Mouse (Mus musculus) heart, postnatal 4 days (tissue): ENCODE data around the gene Slc5a10. TPM values are rescaled to one million over a fixed set of nuclear protein-coding genes. Genes with fewer than 3 reads are reported as not detected.
"Not testable (repeated sequence)": the region's sequence is repeated elsewhere in the genome, so short reads cannot be mapped to it uniquely, and the experiment has no call there.

Source experiments
- DNase-seq: peaks from one replicate; pipeline ENCODE4 v3.0.0; 2021
- total RNA-seq, 2 experiments: library from RNA; stranded (reverse); gene quantifications; 2 replicates each; pipeline ENCODE4 v1.2.3; 2021

Slc5a10 gene
- total RNA-seq, 2 experiments from 2014 or later = not detected

- peak; percentile 38 for DNase-seq
These were observed 72.5 kb downstream of the Slc5a10 start for GRCm38 (mm10) chr11:61647956-61648748.

DNA sequence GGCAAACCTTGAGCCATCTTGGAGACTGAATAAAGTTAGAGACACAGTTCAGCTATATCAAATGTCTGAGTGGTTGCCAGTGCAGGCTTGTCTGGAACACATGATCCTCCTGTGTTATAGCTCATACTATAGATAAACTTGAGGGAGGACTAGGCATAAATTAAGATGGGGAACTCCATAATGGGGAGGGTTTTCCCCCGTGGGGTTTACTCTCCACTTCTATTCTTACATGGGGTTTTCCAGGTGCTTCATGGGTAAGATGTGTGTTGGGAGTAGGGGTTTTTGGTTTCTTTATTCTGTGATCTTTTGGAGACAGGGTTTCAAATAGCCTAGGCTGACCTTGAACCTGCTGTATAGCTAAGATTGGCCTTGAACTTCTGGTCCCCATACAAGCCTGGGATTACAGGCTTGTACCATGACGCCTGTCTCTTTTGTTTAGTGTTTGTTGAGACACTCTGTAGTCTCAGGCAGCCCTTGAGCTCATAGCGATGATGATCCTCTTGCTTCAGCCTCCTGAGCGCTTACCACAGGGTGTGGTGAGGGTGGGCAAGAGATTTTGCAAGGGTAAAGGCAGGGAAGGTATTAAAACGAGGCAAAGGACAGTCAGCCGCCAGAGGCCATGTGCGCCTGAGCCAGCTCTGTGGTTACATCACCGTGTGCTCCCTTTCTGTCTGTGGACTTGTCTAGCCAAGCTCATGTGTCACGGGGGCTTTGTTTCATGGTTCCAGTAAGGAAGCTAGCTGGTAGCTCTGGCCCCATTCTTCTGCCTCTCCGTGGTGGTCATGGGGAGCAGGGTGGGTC, 73.3 kb downstream of the Slc5a10 start:
- no peak for DNase-seq

DNA sequence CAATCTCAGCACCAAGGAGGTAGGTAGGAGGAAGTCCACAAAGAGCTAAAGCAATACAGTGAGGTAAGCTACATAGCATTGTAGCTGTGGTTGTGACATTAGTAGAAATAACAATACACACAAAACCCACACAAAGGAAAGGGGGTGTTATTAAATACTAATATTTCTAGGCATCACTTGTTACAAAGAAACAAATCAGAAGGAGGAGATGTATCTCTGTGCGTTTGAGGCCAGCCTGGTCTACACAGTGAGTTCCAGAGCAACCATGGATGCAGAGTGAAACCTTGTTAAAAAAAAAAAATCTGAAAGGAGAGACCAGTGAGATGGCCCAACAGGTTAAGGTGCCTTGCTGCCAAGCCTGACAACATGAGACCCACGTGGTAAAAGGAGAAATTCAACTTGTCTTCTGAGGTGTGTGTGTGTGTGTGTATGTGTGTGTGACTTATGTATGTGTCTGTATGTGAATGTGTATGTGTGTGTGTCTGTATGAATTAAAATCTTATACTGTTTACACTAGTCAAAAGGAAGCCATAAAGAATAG, 74.1 kb downstream of the Slc5a10 start:
- no peak for DNase-seq

DNA sequence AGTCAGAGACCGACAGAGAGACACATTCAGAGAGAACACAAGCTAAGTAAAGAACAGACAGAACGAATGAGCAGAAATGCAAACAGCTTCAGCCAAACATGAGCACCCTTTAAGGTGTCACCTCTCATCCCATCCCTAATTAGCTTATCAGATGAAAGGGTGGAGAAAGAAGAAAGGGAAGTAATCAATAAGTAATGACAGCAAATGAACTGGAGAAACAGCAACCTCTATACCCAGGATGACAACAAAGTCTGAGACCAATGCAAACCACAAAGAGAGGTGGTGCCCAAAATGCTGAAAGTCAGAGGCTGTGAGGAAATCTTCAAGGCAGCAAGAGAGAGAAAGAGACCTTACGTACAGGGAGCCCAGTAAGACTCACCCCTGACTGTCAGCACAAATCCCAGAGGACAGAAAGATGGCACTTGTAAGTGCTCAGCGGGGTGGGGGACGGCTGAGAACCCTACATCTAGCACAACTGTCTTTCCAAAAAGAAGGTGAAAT, 75.2 kb downstream of the Slc5a10 start:
- DNase-seq = no peak

- DNase-seq = peak; percentile 42
These were observed 75.9 kb downstream of the Slc5a10 start for GRCm38 (mm10) chr11:61644576-61645326.

GRCm38 (mm10) chr11:61643184-61643961, 77.3 kb downstream of the Slc5a10 start:
- no peak for DNase-seq

DNA sequence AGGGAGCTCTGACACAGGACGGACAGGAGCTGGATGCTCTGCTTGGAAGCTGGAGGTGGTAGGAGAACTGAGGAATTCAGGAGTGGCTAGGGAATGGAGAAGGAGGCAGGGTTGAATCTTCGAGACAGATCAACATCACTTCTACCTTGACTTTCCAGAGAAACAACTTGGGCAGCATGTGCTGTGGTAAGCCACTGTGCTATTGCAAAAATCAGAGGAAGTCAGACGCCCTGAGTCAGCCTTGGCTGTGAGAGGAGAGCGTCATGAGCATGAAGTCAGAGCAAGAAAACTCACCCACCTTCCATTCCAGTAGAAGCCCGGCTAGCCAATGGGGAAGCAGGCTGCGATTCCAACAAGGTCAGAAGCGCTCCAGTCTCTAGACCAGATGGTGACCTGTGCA, 78.5 kb downstream of the Slc5a10 start:
- no peak for DNase-seq

DNA sequence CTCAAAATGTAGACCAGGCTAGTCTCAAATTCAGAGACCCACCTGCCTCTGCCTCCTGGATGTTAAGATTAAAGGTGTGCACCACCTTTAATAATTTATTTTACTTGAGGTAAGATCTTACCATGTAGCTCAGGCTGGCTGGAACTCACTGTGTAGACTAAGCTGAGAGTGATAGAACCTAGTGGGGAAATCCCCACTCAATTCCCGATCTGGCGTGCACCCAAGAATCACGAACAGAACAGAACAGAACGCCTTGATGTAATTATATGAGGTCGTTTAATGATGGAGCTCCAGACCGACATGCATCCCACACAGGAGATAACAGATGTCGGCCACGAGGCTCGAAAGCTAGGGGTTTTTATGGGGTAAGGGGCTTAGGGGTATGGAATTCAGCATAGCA, 80.0 kb downstream of the Slc5a10 start:
- DNase-seq = not testable (repeated sequence)

DNA sequence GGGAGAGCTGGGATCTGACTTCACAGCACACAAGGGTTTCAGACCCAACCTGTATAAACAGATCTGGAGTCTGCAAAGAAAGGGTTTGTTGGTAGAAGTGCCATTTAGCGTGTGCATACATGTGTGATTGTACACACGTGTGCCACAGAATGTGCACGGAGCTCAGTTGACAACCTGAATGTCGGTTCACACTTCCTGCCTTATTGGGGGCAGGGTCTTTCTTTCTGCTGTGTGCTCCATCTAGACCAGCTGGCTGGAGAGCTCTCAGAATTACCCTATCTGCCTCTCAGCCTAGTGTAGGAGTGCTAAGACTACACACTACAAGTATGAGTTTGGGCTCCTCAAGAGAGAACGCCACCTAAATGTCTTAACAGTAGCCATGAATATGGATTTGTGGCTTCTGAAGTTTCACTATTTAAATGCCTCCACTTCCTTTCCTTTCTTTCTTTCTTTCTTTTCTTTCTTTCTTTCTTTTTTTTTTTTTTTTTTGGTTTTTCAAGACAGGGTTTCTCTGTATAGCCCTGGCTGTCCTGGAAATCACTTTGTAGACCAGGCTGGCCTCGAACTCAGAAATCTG, 80.9 kb downstream of the Slc5a10 start:
- no peak for DNase-seq

- DNase-seq = no peak
These were observed 81.7 kb downstream of the Slc5a10 start for GRCm38 (mm10) chr11:61638764-61639536.

GRCm38 (mm10) chr11:61637856-61638255, 82.8 kb downstream of the Slc5a10 start:
- DNase-seq = no peak

DNA sequence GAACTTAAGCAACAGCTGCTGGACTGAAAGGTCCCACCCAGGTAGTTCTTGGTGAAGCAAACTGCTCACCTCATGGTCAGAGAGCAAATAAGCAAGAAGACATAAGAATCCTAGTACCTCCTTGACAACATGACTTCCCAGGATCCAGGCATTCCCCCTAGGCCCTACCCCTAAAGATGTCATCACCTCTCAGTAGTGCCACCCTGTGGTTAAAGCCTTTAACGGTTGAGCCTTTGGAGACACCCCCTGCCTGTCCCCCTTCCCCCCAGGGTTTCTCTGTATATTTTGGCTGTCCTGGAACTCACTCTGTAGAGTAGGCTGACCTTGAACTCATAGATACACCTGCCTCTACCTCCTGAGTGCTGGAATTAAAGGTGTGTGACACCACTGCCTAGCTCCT, 83.2 kb downstream of the Slc5a10 start:
- DNase-seq = no peak

- not testable (repeated sequence) for DNase-seq
These were observed 84.3 kb downstream of the Slc5a10 start for GRCm38 (mm10) chr11:61636309-61636708.

- DNase-seq = no peak
These were observed 91.0 kb downstream of the Slc5a10 start for GRCm38 (mm10) chr11:61629621-61630020.

DNA sequence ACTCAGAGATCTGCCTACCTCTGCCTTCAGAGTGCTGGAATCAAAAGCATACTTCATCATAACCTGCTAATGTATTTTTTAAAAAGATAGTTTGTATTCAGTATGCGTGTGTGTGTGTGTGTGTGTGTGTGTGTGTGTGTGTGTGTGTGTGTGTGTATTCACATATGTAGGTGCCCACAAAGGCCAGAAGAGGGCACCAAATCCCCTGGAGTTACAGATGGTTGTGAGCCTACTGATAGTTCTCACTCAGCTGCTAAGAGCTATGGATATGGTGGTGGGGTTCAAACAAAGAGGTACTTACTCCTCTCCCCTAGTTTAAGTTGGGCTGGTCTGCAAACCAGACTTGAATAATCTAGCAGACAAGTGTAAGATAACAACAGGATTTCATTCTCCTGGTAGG, 94.1 kb downstream of the Slc5a10 start:
- no peak for DNase-seq

- DNase-seq = no peak
These were observed 95.5 kb downstream of the Slc5a10 start for GRCm38 (mm10) chr11:61625136-61625535.
